In genomic region chr7:63583310-63583709, GRCm38 (mm10) we compare ENCODE assay signal across 21 mouse cellular contexts.
A peak's percentile ranks its signal among the peaks of the same experiment; 100 is the strongest.
DNase-seq lines count a peak whose midpoint lies in the region; ATAC-seq and TF ChIP-seq lines count a peak whose summit lies in the region.
"Had no signal": no experiment of that assay in that cellular context is flagged by ENCODE, and none has a peak within 500 bp of the region (broad histone marks: within the 10 kb centered on the region; RNA-seq: fewer than 3 reads in every experiment).

No protein-coding gene starts in this region.

- no peak overlapping the region for H3K9ac ChIP-seq in hindbrain, embryonic 13.5 days
- no peak overlapping the region for H3K9ac ChIP-seq in neural tube, embryonic 15.5 days (replicated peaks)
- H3K9ac ChIP-seq: embryonic facial prominence, embryonic 12.5 days; embryonic facial prominence, embryonic 15.5 days had no signal

- no peak overlapping the region for H3K4me3 ChIP-seq in cerebellum, adult 2 months (replicated peaks; ENCODE audit: insufficient read depth, low read depth, low read length)
- no peak overlapping the region for H3K4me3 ChIP-seq in hindbrain, embryonic 13.5 days
- H3K4me3 ChIP-seq in hindbrain, embryonic 10.5 days: no peak overlapping the region
- H3K4me3 ChIP-seq in left cerebral cortex, adult 2 months: no peak overlapping the region
- H3K4me3 ChIP-seq in neural tube, embryonic 15.5 days (replicated peaks): no peak overlapping the region
- H3K4me3 ChIP-seq: embryonic facial prominence, embryonic 12.5 days; embryonic facial prominence, embryonic 15.5 days; gastrocnemius, adult 2 months had no signal

- WGBS in cerebellum, adult 2 months: 90% methylated on average over 2 of the region's 2 CpGs
- WGBS in hindbrain, embryonic 13.5 days: 70% methylated on average over 2 of the region's 2 CpGs
- WGBS in hindbrain, embryonic 10.5 days: 84% methylated on average over 2 of the region's 2 CpGs
- WGBS in neural tube, embryonic 15.5 days: 46% methylated on average over 2 of the region's 2 CpGs

- DNase-seq in cerebellum, adult 2 months: no peak
- DNase-seq in cerebellum, postnatal 36 days: no peak
- no peak for DNase-seq in hindbrain, embryonic 10.5 days (ENCODE audit: low spot score)
- no peak for DNase-seq in left cerebral cortex, adult 2 months (ENCODE audit: extremely low spot score in 1 of 2, low spot score in 2 of 2)
- DNase-seq in left cerebral cortex, postnatal 14 days (ENCODE audit: low spot score in 2 of 2): no peak
- DNase-seq in urinary bladder, postnatal 4 days (ENCODE audit: low spot score in 2 of 2): no peak
- DNase-seq: adrenal gland, adult 8-10 months; adrenal gland, postnatal 25 days; cerebellum, adult 11-12 months; cerebellum, adult 9-10 months; cerebellum, postnatal 14 days; gastrocnemius, adult 2 months; gastrocnemius, postnatal 14 days; heart, adult 11 months had no signal

- TF ChIP-seq CTCF in cerebellum, adult 2 months (IDR thresholded peaks at IDR 0.05; ENCODE audit: borderline replicate concordance, insufficient read depth, low read depth, low read length): no peak
- TF ChIP-seq CTCF in left cerebral cortex, adult 2 months (IDR thresholded peaks at IDR 0.05): no peak

- no peak for ATAC-seq in hindbrain, embryonic 13.5 days (ENCODE audit: low FRiP score)
- ATAC-seq in neural tube, embryonic 15.5 days (ENCODE audit: low FRiP score): peak; percentile 57
- ATAC-seq: activated CD4-positive, CD25-positive, alpha-beta regulatory T cell, adult 4 months; forebrain, embryonic 14.5 days had no signal

- no peak for TF ChIP-seq POLR2A in cerebellum, adult 2 months (IDR thresholded peaks at IDR 0.05; ENCODE audit: borderline replicate concordance, insufficient read depth, low read length)

- peak overlapping the region; percentile 51; the same call in 1 of the 2 replicates for H3K27ac ChIP-seq in cerebellum, adult 2 months (ENCODE audit: insufficient read depth, low read length)
- peak overlapping the region; percentile 18; the same call in 1 of the 2 replicates for H3K27ac ChIP-seq in hindbrain, embryonic 13.5 days
- H3K27ac ChIP-seq in hindbrain, embryonic 10.5 days: no peak overlapping the region
- peak overlapping the region; percentile 10; the same call in 1 of the 2 replicates for H3K27ac ChIP-seq in left cerebral cortex, adult 2 months
- H3K27ac ChIP-seq in neural tube, embryonic 15.5 days (replicated peaks): no peak overlapping the region
- H3K27ac ChIP-seq: embryonic facial prominence, embryonic 12.5 days; embryonic facial prominence, embryonic 15.5 days; gastrocnemius, adult 2 months had no signal

- intact Hi-C loops in left cerebral cortex, adult 2 months (cut with DNase I): loop anchor here (10.0 kb wide), 1 partner anchor 659 kb away; no protein-coding TSS in a partner anchor
- intact Hi-C loops in left cerebral cortex, postnatal 14 days (cut with DNase I): loop anchor here (10.0 kb wide), 1 partner anchor 139 kb away; the partner anchor contains the start of gene Otud7a

- no peaks in the 10 kb centered on the region for H3K27me3 ChIP-seq in cerebellum, adult 2 months (ENCODE audit: control insufficient read depth, insufficient read depth, low read length)
- no peaks in the 10 kb centered on the region for H3K27me3 ChIP-seq in hindbrain, embryonic 13.5 days
- no peaks in the 10 kb centered on the region for H3K27me3 ChIP-seq in hindbrain, embryonic 10.5 days (ENCODE audit: insufficient read depth, poor library complexity, severe bottlenecking)
- no peaks in the 10 kb centered on the region for H3K27me3 ChIP-seq in neural tube, embryonic 15.5 days (replicated peaks)
- H3K27me3 ChIP-seq: embryonic facial prominence, embryonic 12.5 days; embryonic facial prominence, embryonic 15.5 days had no signal

- H3K36me3 ChIP-seq in hindbrain, embryonic 13.5 days: no peaks in the 10 kb centered on the region
- H3K36me3 ChIP-seq in hindbrain, embryonic 10.5 days: no peaks in the 10 kb centered on the region
- no peaks in the 10 kb centered on the region for H3K36me3 ChIP-seq in neural tube, embryonic 15.5 days
- H3K36me3 ChIP-seq: embryonic facial prominence, embryonic 12.5 days; embryonic facial prominence, embryonic 15.5 days had no signal

- H3K4me1 ChIP-seq in cerebellum, adult 2 months (ENCODE audit: control insufficient read depth, insufficient read depth, low read length): peaks cover 15% of the 10 kb centered on the region
- H3K4me1 ChIP-seq in hindbrain, embryonic 13.5 days (replicated peaks): no peaks in the 10 kb centered on the region
- H3K4me1 ChIP-seq in hindbrain, embryonic 10.5 days (replicated peaks): no peaks in the 10 kb centered on the region
- H3K4me1 ChIP-seq in neural tube, embryonic 15.5 days: peaks cover 4% of the 10 kb centered on the region
- H3K4me1 ChIP-seq: embryonic facial prominence, embryonic 12.5 days; embryonic facial prominence, embryonic 15.5 days had no signal

- no peak overlapping the region for H3K4me2 ChIP-seq in hindbrain, embryonic 13.5 days
- no peak overlapping the region for H3K4me2 ChIP-seq in neural tube, embryonic 15.5 days
- H3K4me2 ChIP-seq: embryonic facial prominence, embryonic 12.5 days; embryonic facial prominence, embryonic 15.5 days; heart, embryonic 11.5 days had no signal

- H3K9me3 ChIP-seq in hindbrain, embryonic 13.5 days: no peaks in the 10 kb centered on the region
- no peaks in the 10 kb centered on the region for H3K9me3 ChIP-seq in hindbrain, embryonic 10.5 days
- H3K9me3 ChIP-seq in neural tube, embryonic 15.5 days (replicated peaks): no peaks in the 10 kb centered on the region
- H3K9me3 ChIP-seq: embryonic facial prominence, embryonic 12.5 days; embryonic facial prominence, embryonic 15.5 days had no signal

Comparison
In these comparisons a context has a peak if more than half of its experiments do, and no peak if none do; other contexts are left out.
1. H3K27ac ChIP-seq: peak in cerebellum, adult 2 months (single experiment), hindbrain, embryonic 13.5 days (single experiment) and left cerebral cortex, adult 2 months (single experiment); none in hindbrain, embryonic 10.5 days (single experiment) and neural tube, embryonic 15.5 days (single experiment).